Mouse (Mus musculus) adrenal gland (tissue): Measurements from ENCODE around the gene Fgf11.

Source experiments
- intact Hi-C: fragments of 180-260 bp; cut with DNase I; formaldehyde crosslinking; loops from one replicate; pipeline ENCODE4 v1.15.1; 2025

Fgf11 gene

DNA sequence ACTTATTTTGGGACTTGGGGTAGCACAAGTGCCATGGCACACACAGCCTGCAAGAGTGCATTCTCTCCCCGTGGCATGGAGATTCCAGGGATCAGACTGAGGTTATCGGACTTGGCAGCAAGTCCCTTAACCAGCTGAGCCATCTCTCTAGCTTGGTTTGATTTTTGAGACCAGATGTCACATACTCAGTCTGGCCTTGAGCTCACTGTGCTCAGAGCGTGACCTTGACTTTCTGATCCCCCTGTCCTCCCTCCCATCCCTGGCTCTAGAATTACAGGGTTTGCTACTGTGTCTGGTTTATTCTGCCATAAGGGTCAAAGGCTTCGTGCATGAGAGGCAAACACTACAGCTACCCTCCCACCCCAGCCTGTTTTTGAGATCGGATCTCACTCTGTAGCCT lies 12.2 kb downstream of the Fgf11 start:
- intact Hi-C loops: no loop called here

- intact Hi-C loops: no loop called here
These were observed 14.4 kb downstream of the Fgf11 start for GRCm38 (mm10) chr11:69787306-69787705.

DNA sequence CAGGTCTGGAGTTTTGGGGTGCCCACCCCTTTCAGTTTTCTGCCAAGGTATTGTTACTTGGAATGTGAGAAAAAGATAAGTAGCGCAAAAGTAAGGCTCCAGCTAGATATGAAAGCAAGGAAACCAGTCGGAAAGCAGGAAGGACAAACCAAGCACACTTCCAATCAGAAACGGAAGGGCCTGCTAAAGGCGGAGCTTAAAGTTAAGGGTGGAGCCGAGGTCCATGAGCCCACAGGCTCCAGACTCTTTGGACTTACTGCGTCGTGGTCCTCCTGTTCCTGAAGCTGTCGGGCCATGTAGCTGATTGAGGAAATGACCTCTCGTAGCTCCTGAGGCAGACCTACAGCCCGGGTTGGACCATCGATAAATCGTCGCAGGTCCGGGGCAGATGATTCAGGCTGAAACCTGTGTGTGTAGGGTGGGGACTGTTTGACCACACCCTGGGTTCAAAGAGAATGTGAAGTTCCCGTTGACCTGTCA lies 16.8 kb downstream of the Fgf11 start:
- intact Hi-C loops: no loop called here

GRCm38 (mm10) chr11:69781828-69782227 lies 19.8 kb downstream of the Fgf11 start:
- intact Hi-C loops: no loop called here

DNA sequence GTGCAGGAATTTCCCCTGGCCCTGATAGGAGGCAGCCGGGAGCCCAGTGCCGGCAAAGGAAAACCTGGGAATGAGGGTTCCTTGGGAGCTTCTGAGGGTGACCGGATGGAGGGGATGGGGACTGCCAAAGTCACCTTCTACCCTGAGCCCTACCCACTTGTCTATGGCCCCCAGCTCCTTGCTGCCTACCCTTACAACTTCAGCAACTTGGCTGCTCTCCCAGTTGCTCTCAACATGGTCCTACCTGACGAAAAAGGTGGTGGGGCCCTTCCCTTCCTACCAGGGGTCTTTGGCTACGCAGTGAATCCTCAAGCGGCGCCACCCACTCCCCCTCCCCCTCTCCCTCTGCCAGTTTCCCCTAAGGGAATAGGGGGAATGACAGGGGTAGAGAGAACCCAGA lies 22.7 kb downstream of the Fgf11 start:
- intact Hi-C loops: no loop called here

- intact Hi-C loops: no loop called here
These were observed 23.2 kb downstream of the Fgf11 start for GRCm38 (mm10) chr11:69778258-69778982.

DNA sequence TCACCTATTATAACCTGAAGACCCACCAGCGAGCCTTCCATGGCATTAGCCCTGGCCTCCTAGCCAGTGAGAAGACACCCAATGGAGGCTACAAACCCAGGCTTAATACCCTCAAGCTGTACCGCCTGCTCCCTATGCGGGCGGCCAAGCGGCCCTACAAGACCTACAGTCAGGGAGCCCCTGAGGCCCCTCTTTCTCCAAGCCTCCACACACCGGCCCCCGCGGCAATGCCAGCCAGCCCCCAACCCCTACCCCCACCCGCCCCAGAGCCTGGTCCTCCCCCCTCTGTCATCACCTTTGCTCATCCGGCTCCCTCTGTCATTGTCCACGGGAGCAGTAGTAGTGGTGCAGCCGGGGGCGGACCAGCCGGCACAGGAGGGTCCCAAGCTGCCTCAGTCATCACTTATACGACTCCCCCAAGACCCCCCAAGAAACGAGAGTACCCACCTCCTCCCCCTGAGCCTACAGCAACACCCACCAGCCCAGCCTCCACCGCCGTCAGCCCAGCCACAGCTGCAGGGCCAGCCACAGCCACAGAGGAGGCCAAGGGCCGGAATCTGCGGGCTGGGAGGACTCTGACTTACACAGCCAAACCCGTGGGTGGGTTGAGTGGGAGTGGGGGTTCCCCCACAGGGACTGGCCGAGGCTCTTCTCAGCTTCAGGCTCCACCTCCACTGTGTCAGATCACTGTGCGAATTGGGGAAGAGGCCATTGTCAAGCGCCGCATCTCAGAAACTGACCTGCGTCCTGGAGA lies 24.0 kb downstream of the Fgf11 start:
- intact Hi-C loops: no loop called here

DNA sequence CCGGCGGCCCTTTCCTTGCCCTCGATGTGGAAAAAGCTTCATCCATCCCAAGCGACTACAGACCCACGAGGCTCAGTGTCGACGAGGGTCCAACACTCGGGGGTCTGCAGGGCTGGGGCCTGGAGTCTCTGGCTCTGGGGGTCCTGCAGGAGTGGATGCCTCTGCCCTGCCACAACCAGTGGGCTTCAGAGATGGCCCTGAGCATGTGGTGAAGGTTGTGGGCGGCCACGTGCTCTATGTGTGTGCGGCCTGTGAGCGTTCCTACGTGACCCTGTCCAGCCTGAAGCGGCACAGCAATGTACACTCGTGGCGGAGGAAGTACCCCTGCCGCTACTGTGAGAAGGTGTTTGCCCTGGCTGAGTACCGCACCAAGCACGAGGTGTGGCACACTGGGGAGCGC lies 25.2 kb downstream of the Fgf11 start:
- intact Hi-C loops: no loop called here

DNA sequence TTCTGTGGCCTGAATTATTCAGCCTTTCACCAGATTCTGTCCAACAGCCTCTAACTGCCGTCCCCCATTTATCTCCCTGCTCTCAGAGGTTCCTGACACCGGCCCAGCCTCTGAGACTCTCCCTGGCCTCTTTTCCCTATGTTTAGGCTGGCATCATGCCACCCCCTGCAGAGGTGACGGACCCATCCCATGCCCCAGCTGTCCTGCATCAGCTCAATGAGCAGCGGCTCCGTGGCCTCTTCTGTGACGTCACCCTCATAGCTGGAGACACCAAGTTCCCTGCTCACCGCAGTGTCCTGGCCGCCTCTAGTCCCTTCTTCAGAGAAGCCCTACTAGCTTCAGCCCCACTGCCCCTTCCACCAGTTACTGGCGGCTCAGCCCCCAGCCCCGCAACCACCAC lies 25.9 kb downstream of the Fgf11 start:
- intact Hi-C loops: no loop called here

DNA sequence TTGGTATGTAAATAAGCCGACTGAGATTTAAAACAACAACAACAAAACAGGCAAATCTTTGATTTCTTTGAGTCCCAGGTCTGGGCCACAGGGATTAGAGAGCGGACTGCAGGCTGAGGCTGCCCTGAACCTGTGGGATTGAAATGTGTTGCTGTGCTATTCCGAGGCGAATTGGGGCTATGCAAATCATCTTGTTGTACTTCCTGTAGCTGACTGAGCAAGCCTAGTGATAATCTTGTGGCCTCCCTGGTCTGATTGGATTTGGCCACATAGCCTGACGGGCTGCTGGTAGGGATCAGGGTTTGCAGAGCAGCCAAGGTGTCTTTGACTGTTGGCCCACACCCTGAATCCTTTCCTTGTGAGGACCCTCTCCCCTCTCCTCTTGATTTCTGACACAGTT lies 26.7 kb downstream of the Fgf11 start:
- intact Hi-C loops: no loop called here

- intact Hi-C loops: loop anchor here (5.0 kb wide), 2 partner anchors 35 to 110 kb away; partner anchors contain the start of genes Fgf11 and Tmem95
These were observed 34.1 kb downstream of the Fgf11 start for GRCm38 (mm10) chr11:69767625-69767909.

DNA sequence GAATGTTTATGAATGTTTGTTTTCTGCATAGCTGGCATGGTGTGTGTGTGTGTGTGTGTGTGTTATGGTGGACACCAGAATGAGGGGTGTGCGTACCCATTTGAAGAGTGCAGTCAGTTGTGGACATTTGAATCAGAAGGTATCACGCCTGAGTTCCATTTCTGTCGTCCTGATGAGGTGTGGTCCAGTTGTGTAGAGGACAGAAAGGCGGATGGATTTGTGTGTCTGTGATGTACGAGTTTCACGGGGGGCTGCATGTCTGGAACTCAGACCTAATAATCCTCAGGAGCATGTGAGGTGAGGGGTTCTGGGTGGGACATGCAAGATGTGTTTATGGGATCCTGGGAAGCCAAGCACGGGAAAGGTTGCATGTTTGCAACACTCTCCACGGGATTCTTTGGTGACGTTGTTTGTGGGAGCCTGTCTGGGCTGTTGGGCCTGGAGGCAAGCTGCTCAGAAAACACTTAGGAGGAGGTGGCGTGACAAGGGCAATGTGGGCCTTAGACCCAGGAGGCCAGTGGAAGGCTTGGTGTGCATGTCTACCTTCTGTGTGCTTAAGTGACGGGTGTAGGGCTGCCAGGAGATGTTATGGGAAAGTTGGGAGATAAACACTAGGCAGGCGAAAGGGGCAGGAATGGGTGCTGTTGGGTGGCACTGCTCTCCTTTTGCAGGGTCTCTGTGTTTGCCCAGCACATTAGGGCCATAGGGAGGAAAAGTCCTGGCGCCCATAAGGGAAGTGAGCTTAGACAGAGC lies 34.6 kb downstream of the Fgf11 start:
- intact Hi-C loops: loop anchor here (5.0 kb wide), 2 partner anchors 35 to 110 kb away; partner anchors contain the start of genes Fgf11 and Tmem95

- intact Hi-C loops: loop anchor here (5.0 kb wide), 2 partner anchors 36 to 111 kb away; partner anchors contain the start of genes Fgf11 and Tmem95
These were observed 35.5 kb downstream of the Fgf11 start for GRCm38 (mm10) chr11:69766126-69766609.

DNA sequence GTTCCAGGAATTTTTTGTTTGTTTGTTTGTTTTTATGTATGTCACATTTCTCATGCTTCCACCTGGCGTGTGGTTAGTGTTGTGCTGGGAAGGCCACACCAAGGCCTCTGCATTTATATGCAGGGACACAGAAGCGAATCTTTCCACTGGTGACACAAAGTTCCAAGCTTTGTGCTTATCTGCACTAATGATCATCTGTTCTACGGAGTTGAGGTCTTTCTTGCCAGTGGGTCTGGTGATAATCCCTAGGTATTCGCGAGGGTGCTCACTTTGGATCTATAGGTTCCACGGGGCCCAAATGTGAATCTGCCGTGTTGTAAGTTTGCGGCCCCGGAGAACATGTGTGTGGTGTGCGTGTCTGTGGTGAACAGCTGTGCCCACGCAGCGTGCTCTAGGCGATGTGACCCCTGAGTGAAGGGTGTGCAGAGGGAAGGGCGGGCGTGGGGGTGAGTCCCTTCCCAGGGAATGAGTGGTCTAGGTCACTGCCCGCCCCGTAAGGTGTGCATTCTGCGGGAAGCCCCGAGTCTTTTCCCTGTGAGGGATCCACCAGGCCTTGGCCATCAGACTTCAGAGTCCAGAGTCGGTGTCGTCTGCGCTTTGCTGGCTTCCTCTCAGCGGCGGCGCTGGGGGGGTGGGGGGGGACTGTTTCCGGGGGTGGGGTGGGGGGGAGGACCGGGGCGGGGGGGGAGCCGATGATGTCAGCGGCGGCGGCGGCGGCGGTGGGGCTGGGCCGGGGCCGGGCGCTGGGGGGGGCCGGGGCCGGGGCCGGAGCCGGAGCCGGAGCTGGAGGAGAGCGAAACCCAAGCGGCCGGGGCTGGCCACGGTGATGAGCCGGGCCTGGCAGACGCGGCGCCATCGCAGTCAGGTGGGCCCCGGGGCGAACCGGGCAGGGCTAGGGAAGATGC lies 36.2 kb downstream of the Fgf11 start, which contains the start of gene Zbtb4:
Zbtb4 (plus strand) TSS at position 692 of the 905 bp plus-strand sequence.
- intact Hi-C loops: loop anchor here (5.0 kb wide), 2 partner anchors 37 to 112 kb away; partner anchors contain the start of genes Fgf11 and Tmem95

GRCm38 (mm10) chr11:69763551-69763950 lies 38.1 kb downstream of the Fgf11 start:
- intact Hi-C loops: no loop called here

- intact Hi-C loops: no loop called here
These were observed 39.8 kb downstream of the Fgf11 start, which contains the start of gene Slc35g3 for GRCm38 (mm10) chr11:69761868-69762267. Gene Slc35g3 (minus strand): TSS chr11:69761968.

DNA sequence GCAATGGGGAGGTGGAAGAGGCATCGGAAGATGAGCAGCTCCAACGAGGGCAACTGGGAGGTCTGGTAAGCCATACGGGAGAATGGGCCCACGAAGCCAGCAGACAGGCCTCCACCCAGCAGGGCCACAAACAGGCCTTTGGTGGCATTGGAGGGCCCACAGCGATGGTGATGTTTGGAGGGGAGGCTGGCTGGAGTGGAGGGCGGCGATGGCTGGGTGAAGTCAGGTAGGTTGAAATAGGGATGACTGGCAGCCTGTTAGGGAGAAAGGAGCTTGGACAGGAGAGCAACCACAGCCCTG lies 40.8 kb downstream of the Fgf11 start:
- intact Hi-C loops: no loop called here

GRCm38 (mm10) chr11:69760160-69760900 lies 41.3 kb downstream of the Fgf11 start:
- intact Hi-C loops: no loop called here

DNA sequence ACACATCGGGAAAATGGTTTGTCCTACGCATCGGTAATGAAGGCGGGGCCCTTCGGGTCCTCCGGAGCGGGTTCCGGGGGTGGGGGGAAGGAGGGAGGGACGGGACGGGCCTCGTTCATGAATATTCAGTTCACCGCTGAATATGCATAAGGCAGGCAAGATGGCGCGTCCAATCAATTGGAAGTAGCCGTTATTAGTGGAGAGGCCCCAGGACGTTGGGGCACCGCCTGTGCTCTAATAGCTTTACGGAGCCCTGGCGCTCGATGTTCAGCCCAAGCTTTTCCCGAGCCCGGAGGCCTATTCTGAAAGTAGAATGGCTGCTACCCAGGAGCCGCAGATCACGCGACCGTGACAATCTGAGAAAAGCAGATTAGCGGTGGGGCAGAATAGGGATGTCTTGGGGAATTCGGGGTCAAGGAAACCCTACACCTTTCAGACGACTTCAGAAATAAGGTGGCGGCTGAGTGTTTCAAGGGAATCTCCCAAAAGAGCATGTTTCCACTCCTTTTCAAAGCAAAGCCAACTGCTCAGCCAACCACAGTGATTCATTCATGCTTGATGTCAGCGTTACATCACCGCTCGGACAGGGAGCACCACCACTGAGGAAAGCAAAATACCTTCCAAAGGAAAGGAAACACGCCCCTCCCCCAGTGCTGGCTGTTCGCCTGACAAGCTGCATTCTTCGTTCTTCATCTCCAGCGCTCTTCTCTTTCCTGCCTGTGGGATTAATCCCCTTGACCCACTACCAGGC lies 42.5 kb downstream of the Fgf11 start:
- intact Hi-C loops: no loop called here
